Mouse (Mus musculus): ENCODE measurements around the gene Vhl. TPM values are rescaled to one million over a fixed set of nuclear protein-coding genes. Genes with fewer than 3 reads are reported as not detected.

Gene Vhl
- polyA plus RNA-seq, 1 experiment from 2014 or later, result 23.4 TPM

- peak overlapping the region; percentile 68; the same call in 1 of the 2 replicates for H3K4me3 ChIP-seq (ENCODE audit: low read depth, low read length)
Observed at GRCm38 (mm10) chr6:113624989-113625770, 1.4 kb downstream of the Vhl start.

DNA sequence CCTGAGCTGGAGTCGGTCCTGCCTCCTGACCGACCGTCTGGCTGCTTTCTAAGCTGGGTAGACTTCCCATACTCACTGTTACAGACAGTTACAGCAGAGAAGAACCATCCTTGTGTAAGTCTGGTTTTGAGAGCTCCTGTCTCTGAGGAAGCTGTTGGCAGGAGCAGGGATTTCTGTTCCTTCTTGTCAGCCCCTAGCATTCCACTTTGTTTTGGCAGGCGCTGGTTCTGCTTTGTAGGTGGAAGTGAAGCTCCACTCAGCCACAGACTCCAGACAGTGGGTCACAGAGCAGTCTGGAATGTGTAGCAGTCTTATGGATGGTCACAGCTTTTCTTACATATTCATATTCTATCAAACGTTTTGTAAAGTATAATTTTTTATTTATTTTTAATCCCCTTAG is 6.6 kb downstream of the Vhl start:
- WGBS, result 69% methylated on average over 5 of the region's 5 CpGs
- DNase-seq (ENCODE audit: low spot score) (no peak), ATAC-seq (ENCODE audit: low FRiP score, low TSS enrichment) (no peak)
- H3K36me3 ChIP-seq (ENCODE audit: control insufficient read depth, insufficient read depth, low read length), result peaks cover 21% of the 10 kb centered on the region
- H3K27ac ChIP-seq (replicated peaks), result no peak overlapping the region
- no peaks in the 10 kb centered on the region for H3K9me3 ChIP-seq (ENCODE audit: control insufficient read depth, low read length)
- H3K4me2 ChIP-seq (replicated peaks; ENCODE audit: low read depth), result no peak overlapping the region
- no peak overlapping the region for H3K9ac ChIP-seq (ENCODE audit: low read length)
- no peak for TF ChIP-seq EP300 (optimal IDR thresholded peaks at IDR 0.05)
- TF ChIP-seq CTCF (IDR thresholded peaks at IDR 0.05; ENCODE audit: low read depth), result no peak
- H3K4me1 ChIP-seq (replicated peaks; ENCODE audit: control insufficient read depth, insufficient read depth), result no peaks in the 10 kb centered on the region
- H3K27me3 ChIP-seq (ENCODE audit: control insufficient read depth, insufficient read depth, low read length), result no peaks in the 10 kb centered on the region
- no peak overlapping the region for H3K4me3 ChIP-seq (ENCODE audit: low read depth, low read length)

More at GRCm38 (mm10) chr6:113624989-113625770, 1.4 kb downstream of the Vhl start:
- no peak for TF ChIP-seq EP300 (optimal IDR thresholded peaks at IDR 0.05)
- TF ChIP-seq CTCF (IDR thresholded peaks at IDR 0.05; ENCODE audit: low read depth), result no peak
- no peak for ATAC-seq (ENCODE audit: low FRiP score, low TSS enrichment)
- WGBS, result 28% methylated on average over 5 of the region's 5 CpGs
- Histone ChIP-seq H3K36me3 (ENCODE audit: control insufficient read depth, insufficient read depth, low read length) (peaks cover 11% of the 10 kb centered on the region), H3K4me1 (replicated peaks; ENCODE audit: control insufficient read depth, insufficient read depth) (no peaks in the 10 kb centered on the region; the same call in 1 of the 2 replicates), H3K9ac (ENCODE audit: low read length) (no peak overlapping the region), H3K9me3 (ENCODE audit: control insufficient read depth, low read length) (no peaks in the 10 kb centered on the region), H3K27me3 (ENCODE audit: control insufficient read depth, insufficient read depth, low read length) (no peaks in the 10 kb centered on the region), H3K4me2 (replicated peaks; ENCODE audit: low read depth) (peak overlapping the region; percentile 77), H3K27ac (replicated peaks) (no peak overlapping the region; the same call in 1 of the 2 replicates)
- no peak for DNase-seq (ENCODE audit: low spot score)

DNA sequence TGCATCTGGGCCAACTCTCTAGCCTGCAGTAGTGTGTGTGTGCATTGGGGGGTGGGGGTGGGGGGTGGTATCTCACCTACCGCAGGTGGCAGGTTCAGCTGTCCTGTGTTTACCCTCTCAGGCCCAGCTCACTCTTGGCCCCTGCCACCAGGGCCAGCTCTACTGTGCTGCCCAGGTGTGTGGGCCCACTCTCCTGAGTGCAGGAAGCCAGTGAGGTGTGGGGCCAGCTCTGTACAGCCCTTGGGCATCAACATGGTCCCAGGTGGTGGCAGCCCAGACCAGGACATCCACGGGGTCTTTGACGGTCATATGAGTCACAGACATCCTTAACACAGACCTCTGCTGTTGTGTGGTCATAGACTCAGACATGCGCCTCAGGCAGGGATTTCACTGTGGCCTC is 9.1 kb downstream of the Vhl start:
- H3K4me2 ChIP-seq (replicated peaks; ENCODE audit: low read depth), result no peak overlapping the region
- H3K27me3 ChIP-seq (ENCODE audit: control insufficient read depth, insufficient read depth, low read length), result no peaks in the 10 kb centered on the region
- no peaks in the 10 kb centered on the region for H3K9me3 ChIP-seq (ENCODE audit: control insufficient read depth, low read length)
- H3K4me3 ChIP-seq (ENCODE audit: low read depth, low read length), result no peak overlapping the region
- TF ChIP-seq CTCF (IDR thresholded peaks at IDR 0.05; ENCODE audit: low read depth) (no peak), EP300 (optimal IDR thresholded peaks at IDR 0.05) (no peak)
- H3K9ac ChIP-seq (ENCODE audit: low read length), result no peak overlapping the region
- 81% methylated on average over 4 of the region's 4 CpGs for WGBS
- DNase-seq (ENCODE audit: low spot score) (no peak), ATAC-seq (ENCODE audit: low FRiP score, low TSS enrichment) (0 out of 2 replicates have a peak, but pooled peaks have one; percentile 25)
- H3K4me1 ChIP-seq (replicated peaks; ENCODE audit: control insufficient read depth, insufficient read depth), result no peaks in the 10 kb centered on the region
- H3K36me3 ChIP-seq (ENCODE audit: control insufficient read depth, insufficient read depth, low read length), result peaks cover 21% of the 10 kb centered on the region
- H3K27ac ChIP-seq (replicated peaks), result no peak overlapping the region

GRCm38 (mm10) chr6:113638302-113639040 is 14.7 kb downstream of the Vhl start, which contains the start of gene Irak2:
TSS of gene Irak2 (plus strand) at chr6:113638467.
- 8% methylated on average over 37 of the region's 37 CpGs for WGBS
- TF ChIP-seq EP300 (optimal IDR thresholded peaks at IDR 0.05) (no peak), CTCF (IDR thresholded peaks at IDR 0.05; ENCODE audit: low read depth) (peak; percentile 100)
- ATAC-seq (ENCODE audit: low FRiP score, low TSS enrichment) (peak; percentile 96), DNase-seq (ENCODE audit: low spot score) (peak; percentile 97)
- H3K4me3 ChIP-seq (ENCODE audit: low read depth, low read length), result peak within 1 kb of the TSS; percentile 61
- peak within 1 kb of the TSS; percentile 70 for H3K4me2 ChIP-seq (replicated peaks; ENCODE audit: low read depth)
- H3K27me3 ChIP-seq (ENCODE audit: control insufficient read depth, insufficient read depth, low read length), result no peaks in the 10 kb centered on the region
- no peaks in the 10 kb centered on the region for H3K9me3 ChIP-seq (ENCODE audit: control insufficient read depth, low read length)
- peak within 1 kb of the TSS; percentile 76 for H3K9ac ChIP-seq (ENCODE audit: low read length)
- no peaks in the 10 kb centered on the region for H3K4me1 ChIP-seq (replicated peaks; ENCODE audit: control insufficient read depth, insufficient read depth)
- H3K36me3 ChIP-seq (ENCODE audit: control insufficient read depth, insufficient read depth, low read length), result no peaks in the 10 kb centered on the region
- H3K27ac ChIP-seq (replicated peaks), result peak within 1 kb of the TSS; percentile 63

- DNase-seq (ENCODE audit: low spot score) (no peak), ATAC-seq (ENCODE audit: low FRiP score, low TSS enrichment) (no peak)
- TF ChIP-seq EP300 (optimal IDR thresholded peaks at IDR 0.05) (no peak), CTCF (IDR thresholded peaks at IDR 0.05; ENCODE audit: low read depth) (no peak)
- Histone ChIP-seq H3K36me3 (ENCODE audit: control insufficient read depth, insufficient read depth, low read length) (no peaks in the 10 kb centered on the region), H3K4me1 (replicated peaks; ENCODE audit: control insufficient read depth, insufficient read depth) (no peaks in the 10 kb centered on the region), H3K9me3 (ENCODE audit: control insufficient read depth, low read length) (no peaks in the 10 kb centered on the region), H3K4me2 (replicated peaks; ENCODE audit: low read depth) (peak overlapping the region; percentile 70; the same call in 1 of the 2 replicates), H3K9ac (ENCODE audit: low read length) (no peak overlapping the region), H3K27ac (replicated peaks) (no peak overlapping the region), H3K27me3 (ENCODE audit: control insufficient read depth, insufficient read depth, low read length) (no peaks in the 10 kb centered on the region), H3K4me3 (ENCODE audit: low read depth, low read length) (peak overlapping the region; percentile 61; the same call in 1 of the 2 replicates)
- 71% methylated on average over 4 of the region's 4 CpGs for WGBS
Observed at GRCm38 (mm10) chr6:113639201-113639600, 15.4 kb downstream of the Vhl start.

Data from stomach, postnatal 0 days (tissue).